Mouse (Mus musculus) heart, adult 18-20 months (tissue): Measurements from ENCODE around the gene Rin2. TPM values are rescaled to one million over a fixed set of nuclear protein-coding genes. Genes with fewer than 3 reads are reported as not detected.
A peak's percentile ranks its signal among the peaks of the same experiment; 100 is the strongest.

Source experiments
- DNase-seq, 2 experiments: peaks; one replicate each; pipeline ENCODE4 v3.0.0; 2021 to 2022; ENCODE audit warnings: mixed read lengths in 1 of 2
- total RNA-seq, 2 experiments: library from RNA; stranded (reverse); gene quantifications; 2 replicates each; pipeline ENCODE4 v1.2.3; 2021

Gene Rin2
- total RNA-seq, 2 experiments from 2014 or later = 17.5 to 18.5 TPM

- DNase-seq = peak; percentile 73 to 76
Observed at GRCm38 (mm10) chr2:145862206-145862817, 187.3 kb downstream of the Rin2 start.

- no peak for DNase-seq
Observed at GRCm38 (mm10) chr2:145865344-145865743, 190.3 kb downstream of the Rin2 start.

- DNase-seq = no peak
Observed at GRCm38 (mm10) chr2:145866238-145866637, 191.2 kb downstream of the Rin2 start.

- peak in 1 of 2 experiments; percentile 44 for DNase-seq
Observed at GRCm38 (mm10) chr2:145866695-145867449, 191.9 kb downstream of the Rin2 start.

GRCm38 (mm10) chr2:145871308-145871707 is 196.3 kb downstream of the Rin2 start:
- DNase-seq = no peak

DNA sequence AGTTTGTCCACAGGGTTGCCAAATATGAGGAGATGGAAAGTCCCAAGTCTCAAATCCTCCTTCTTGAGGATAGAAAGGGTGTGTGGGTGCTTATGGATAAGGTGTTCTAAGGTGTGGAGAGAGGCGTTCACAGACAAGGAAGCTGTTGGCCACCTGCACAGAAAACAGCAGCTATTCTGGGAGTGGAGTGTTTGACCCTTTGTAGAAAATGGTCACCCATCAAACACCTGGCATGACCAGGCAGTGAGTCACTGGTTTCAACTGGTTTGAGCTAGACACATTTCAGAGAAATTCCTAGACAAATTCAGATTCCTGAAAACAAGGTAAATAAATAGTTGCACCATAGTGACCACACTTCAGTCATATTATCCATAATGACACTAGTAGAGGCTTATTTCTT is 197.1 kb downstream of the Rin2 start:
- DNase-seq = no peak

- DNase-seq = no peak
Observed at GRCm38 (mm10) chr2:145873953-145874352, 198.9 kb downstream of the Rin2 start.

DNA sequence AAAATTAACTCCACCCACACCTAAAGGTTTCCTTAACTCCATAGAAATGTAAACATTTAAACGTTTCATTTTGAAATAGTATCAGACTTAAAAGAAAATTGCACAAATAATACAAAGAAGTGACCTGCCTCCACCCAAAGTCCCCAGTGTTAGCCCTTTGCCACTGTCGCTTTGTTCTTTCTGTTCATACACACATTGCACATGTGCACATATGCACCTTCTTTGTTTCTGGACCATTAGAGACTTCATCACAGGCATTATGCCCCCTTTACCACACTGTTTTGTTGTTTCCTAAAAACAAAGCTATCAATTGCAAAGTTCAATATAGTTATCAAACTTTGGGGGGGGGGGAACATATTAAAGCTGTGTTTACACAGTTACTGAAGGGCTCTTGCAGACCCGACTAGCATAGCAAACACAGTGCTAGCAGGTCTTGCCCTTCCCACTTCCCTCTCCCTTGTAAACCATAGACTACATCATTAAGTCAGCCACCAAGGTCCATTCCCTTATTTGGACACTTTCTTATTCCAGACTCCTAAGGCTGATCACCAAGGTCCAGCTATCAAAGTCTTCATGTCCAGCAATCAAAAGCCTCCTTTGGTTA is 200.0 kb downstream of the Rin2 start:
- no peak for DNase-seq

GRCm38 (mm10) chr2:145877191-145877590 is 202.2 kb downstream of the Rin2 start:
- no peak for DNase-seq

- peak; percentile 29 to 40 for DNase-seq
Observed at GRCm38 (mm10) chr2:145880887-145881747, 206.1 kb downstream of the Rin2 start.

DNA sequence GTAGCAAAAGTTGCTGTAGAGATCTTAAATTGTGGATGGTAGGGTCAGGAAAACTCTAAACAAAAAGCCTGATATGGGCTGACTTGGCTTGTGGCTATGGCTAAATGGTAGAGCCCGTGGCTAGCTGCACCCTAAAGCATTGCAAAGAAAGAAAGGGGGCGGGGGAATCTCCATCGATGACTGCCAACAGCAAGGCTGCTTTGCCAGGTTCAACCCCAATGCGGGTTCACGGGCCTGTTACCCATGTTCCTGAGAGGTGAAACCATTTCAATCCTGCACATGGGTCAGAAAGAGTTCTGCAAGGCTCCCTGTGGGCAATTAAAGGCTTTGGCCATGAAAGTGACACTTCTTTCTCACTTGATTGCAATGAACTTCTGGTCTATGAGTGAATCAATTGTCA is 206.9 kb downstream of the Rin2 start:
- no peak for DNase-seq

DNA sequence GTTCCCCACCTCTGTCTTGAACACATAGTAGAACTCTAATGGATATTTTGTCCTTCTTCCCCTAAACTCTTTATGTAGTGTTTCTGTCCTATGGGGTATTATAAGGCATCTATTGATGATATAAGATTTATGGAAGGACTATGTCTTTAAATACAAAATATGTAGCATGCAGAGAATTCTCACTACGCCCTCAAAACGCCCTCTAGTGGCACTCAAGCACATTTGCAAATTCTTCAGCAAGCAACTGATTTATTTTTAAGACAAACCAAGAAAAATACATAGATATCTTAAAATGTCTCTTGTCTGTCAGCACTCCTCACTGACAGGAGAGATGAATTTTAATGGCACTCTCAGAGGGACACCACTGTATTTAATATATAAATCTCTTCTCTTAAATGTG is 207.4 kb downstream of the Rin2 start:
- DNase-seq = no peak

DNA sequence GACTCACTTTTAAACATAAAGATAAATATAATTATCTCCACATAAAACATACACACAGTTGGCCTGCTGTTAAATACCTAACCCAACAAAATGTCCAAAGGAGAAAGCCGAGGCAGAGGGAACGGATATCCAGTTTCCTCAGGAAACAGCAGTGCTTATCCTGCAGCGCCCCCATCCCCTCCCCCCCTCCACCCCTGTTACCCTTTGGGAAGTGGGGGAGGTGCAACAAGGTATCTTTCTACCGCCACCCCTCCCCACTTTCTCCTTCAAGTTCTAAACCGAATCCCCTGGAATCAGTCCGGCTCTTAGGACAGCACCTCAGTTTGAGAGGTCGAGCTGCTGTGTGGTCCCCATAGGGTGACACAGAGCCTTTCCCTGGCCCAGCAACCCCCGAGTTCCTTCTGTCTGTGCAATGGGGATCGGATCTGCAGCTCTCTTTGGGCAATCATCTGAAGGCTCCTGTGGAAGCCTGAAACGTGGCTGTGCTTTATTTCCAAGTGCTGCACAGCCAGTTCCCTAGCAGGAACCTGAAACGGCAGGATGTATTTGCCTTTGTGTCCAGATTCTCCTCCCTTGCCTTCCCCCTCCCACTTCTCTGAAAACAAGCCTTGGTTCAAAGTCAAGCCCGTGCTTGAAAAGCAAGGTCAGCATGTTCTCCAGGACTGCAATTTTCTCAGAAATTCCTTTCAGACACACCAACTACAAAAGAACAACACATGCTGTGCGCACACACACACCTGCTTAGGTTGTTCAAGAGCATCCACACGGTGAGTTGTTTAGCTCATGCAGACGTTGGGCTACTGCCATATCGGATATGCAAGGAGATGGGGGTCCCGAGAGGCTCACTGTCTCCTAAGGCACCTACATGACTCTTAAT is 209.3 kb downstream of the Rin2 start:
- peak; percentile 36 to 54 for DNase-seq

DNA sequence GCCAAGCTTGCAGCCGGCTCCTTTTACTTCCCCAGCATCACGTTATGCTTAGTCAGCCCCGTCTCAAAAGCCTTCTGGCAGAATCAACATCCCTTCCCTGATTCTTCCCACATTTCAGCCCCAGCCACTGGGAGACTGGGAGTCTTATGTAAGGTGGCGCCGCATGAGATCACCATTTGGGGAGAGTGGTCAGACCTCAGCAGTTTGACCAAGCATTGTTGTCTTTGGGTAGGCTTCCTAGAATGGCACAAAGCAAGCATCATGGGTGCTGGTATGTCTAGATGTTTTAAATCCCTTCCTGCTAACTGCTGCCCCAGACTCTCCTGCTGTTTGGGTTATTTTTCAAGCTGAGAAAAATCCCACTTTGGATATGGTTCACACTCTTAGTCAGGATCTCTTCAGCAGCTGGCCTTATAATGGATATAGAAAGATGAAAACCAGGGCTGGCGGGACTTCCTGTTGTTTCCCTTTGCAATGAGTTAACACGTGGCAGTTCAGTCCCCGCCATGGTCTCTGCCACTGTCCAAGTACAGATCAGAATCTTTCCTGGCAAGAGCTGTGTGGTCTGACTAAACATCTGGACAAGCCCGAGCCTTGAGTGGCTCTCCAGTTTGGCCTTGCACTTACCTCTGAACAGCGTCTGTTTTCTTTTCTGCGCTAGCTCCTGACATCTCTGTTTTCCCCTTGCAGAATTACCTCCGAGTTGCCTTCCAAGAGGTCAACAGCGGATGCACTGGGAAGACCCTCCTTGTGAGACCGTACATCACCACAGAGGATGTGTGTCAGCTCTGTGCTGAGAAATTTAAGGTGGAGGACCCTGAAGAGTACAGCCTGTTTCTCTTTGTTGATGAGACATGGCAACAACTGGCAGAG is 210.1 kb downstream of the Rin2 start:
- DNase-seq = peak; percentile 74 to 86

DNA sequence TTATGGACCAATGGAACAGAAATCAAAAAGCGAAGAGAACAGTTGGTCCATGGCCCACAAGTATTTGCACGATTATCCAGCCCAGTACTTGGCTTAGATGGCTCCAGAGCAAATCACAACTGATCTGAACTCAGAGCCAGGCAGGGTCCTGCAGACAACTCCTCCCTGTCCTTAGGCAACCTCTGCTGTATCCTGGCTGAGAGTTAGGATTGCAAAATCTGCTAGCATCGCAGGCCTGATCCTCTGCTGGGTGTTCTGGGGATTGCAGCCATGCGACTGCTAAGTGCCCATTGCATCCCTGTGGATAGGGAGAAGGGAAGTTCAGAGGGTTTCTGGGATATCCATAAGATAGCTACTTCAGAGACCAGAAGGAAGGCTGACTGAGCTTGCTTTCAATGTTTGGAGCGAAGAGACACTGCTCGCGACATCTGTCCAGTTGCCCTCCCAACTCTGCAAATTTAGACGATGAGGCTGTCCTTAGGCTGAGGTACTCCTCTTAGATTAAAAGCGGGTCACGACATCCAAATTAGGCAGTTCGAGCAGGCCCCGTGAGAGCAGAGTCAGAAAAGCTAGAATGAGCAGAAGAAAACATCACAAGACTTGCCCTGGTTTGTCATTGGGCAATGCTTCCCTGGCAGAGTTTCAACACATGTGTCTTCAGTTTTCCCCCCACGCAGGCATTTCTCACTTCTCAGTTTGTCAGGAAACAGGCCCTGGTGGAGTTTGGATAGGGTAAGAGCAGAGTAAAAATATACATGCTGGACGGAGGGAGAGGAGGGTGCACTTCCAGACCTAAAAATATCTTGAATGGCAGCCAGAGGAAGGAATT is 213.1 kb downstream of the Rin2 start:
- peak; percentile 86 to 90 for DNase-seq

- DNase-seq = no peak
Observed at GRCm38 (mm10) chr2:145888766-145889480, 213.9 kb downstream of the Rin2 start.

DNA sequence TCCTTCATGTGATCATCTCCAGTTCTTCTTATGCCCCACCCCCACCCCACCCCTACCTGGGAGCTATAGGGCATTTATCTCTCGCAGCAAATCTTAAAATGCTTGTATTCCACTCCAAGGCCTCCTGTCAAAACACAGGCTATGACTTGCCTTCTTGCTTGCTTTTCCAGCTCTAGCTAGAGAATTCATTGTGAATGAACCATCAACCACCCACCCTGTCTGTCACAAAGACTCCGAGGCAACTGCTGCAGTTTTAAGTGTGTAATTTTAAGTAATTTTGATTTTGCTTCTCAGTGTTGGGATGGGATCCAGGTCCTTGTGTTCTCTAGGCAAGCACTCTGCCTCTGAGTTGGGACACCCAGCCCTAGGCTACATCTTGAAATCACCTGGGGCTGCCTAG is 215.6 kb downstream of the Rin2 start:
- no peak for DNase-seq

DNA sequence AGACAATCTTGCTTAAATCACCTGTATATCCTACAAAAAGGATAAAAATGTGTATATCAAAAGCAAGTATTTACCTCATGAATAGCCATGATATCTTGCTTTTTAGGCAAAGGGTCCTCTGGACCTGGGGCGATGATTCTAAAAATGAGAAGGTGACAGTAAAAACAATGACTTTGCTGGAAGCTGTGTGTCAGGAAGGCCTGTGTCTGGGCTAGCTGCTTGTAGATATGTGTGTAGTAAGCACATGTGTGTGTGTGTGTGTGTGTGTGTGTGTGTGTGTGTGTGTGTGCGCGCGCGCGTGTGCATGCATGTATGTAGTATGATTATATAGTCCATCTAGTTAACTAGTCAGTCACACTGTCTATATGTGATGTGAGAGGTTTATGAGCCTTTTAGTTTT is 218.7 kb downstream of the Rin2 start:
- DNase-seq = no peak

- DNase-seq = no peak
Observed at GRCm38 (mm10) chr2:145898106-145898505, 223.1 kb downstream of the Rin2 start.
